Mouse (Mus musculus) bone marrow, adult 2 months (tissue): ENCODE data around the gene Fam160a1. TPM values are rescaled to one million over a fixed set of nuclear protein-coding genes. Genes with fewer than 3 reads are reported as not detected.

ENCODE experiments used
- H3K27ac ChIP-seq: fragments of 200-500 bp; 2 replicates; pipeline ENCODE4 v1.5.1; 2012; ENCODE audit warnings: low read depth, mild to moderate bottlenecking, control low read depth, inconsistent platforms, low read length; ENCODE audit not compliant: control insufficient read depth, poor library complexity, insufficient read depth
- H3K4me1 ChIP-seq: fragments of 200-500 bp; 2 replicates; pipeline ENCODE4 v1.6.1; 2011; ENCODE audit warnings: low read length; ENCODE audit not compliant: control insufficient read depth, insufficient read depth
- H3K4me3 ChIP-seq: fragments of 200-500 bp; replicated peaks from 2 replicates; pipeline ENCODE3; 2011; ENCODE audit warnings: mild to moderate bottlenecking, low read depth, low read length, control low read depth; ENCODE audit not compliant: control insufficient read depth
- CTCF ChIP-seq: fragments of 200-500 bp; IDR thresholded peaks from 2 replicates; pipeline ENCODE4 v1.5.1; 2011; ENCODE audit warnings: low read length, control low read depth; ENCODE audit not compliant: control insufficient read depth, insufficient read depth
- POLR2A ChIP-seq: fragments of 200-500 bp; IDR thresholded peaks from 2 replicates; pipeline ENCODE4 v1.6.1; 2011; ENCODE audit warnings: low read depth, mild to moderate bottlenecking, control low read depth, low read length, borderline replicate concordance; ENCODE audit not compliant: control insufficient read depth
- WGBS: fragments of 180-500 bp; shearing (Covaris S2); methylation state at CpG from one replicate; pipeline ENCODE4 v1.1.7; 2018; 5-methylcytosine and 5-hydroxymethylcytosine counted together
- polyA plus RNA-seq: library from polyadenylated mRNA; stranded (reverse); fragments of >200 nt; gene quantifications from 2 replicates; pipeline ENCODE4 v1.2.4, GENCODE M21; 2011; ENCODE audit warnings: low replicate concordance; ENCODE audit not compliant: missing spikeins, insufficient read depth, insufficient read length

Gene Fam160a1
- polyA plus RNA-seq, 1 experiment = not detected

GRCm38 (mm10) chr3:85636716-85637447, 180.2 kb downstream of the Fam160a1 start:
- TF ChIP-seq POLR2A (no peak), CTCF (no peak)
- Histone ChIP-seq H3K4me1 (no peaks in the 10 kb centered on the region), H3K27ac (no peak overlapping the region), H3K4me3 (no peak overlapping the region)
- 83% methylated on average over 5 of the region's 5 CpGs for WGBS

- Histone ChIP-seq H3K4me3 (no peak overlapping the region), H3K4me1 (no peaks in the 10 kb centered on the region), H3K27ac (no peak overlapping the region)
- TF ChIP-seq POLR2A (no peak), CTCF (no peak)
- 85% methylated on average over 2 of the region's 2 CpGs for WGBS
Observed at GRCm38 (mm10) chr3:85635591-85635990, 181.5 kb downstream of the Fam160a1 start.

- TF ChIP-seq CTCF (no peak), POLR2A (no peak)
- no peak overlapping the region for H3K4me3 ChIP-seq
- 39% methylated on average over 2 of the region's 2 CpGs for WGBS
Observed at GRCm38 (mm10) chr3:85635126-85635419, 182.0 kb downstream of the Fam160a1 start.

GRCm38 (mm10) chr3:85634389-85635125, 182.5 kb downstream of the Fam160a1 start:
- 88% methylated on average over 8 of the region's 8 CpGs for WGBS
- no peaks in the 10 kb centered on the region for H3K4me1 ChIP-seq
- H3K27ac ChIP-seq = no peak overlapping the region
- H3K4me3 ChIP-seq = no peak overlapping the region
- no peak for TF ChIP-seq POLR2A
- no peak for TF ChIP-seq CTCF

More at GRCm38 (mm10) chr3:85635126-85635419, 182.0 kb downstream of the Fam160a1 start:
- H3K27ac ChIP-seq = no peak overlapping the region
- no peaks in the 10 kb centered on the region for H3K4me1 ChIP-seq

- TF ChIP-seq CTCF (no peak), POLR2A (no peak)
- 85% methylated on average over 2 of the region's 2 CpGs for WGBS
- Histone ChIP-seq H3K27ac (no peak overlapping the region), H3K4me3 (no peak overlapping the region), H3K4me1 (no peaks in the 10 kb centered on the region)
Observed at GRCm38 (mm10) chr3:85633733-85634132, 183.4 kb downstream of the Fam160a1 start.

GRCm38 (mm10) chr3:85629895-85630510, 187.1 kb downstream of the Fam160a1 start:
- no peak overlapping the region for H3K27ac ChIP-seq
- 81% methylated on average over 4 of the region's 4 CpGs for WGBS
- no peaks in the 10 kb centered on the region for H3K4me1 ChIP-seq
- TF ChIP-seq CTCF (no peak), POLR2A (no peak)
- H3K4me3 ChIP-seq = no peak overlapping the region

- Histone ChIP-seq H3K4me3 (no peak overlapping the region), H3K27ac (no peak overlapping the region), H3K4me1 (no peaks in the 10 kb centered on the region)
- 88% methylated on average over 1 of the region's 1 CpGs for WGBS
- TF ChIP-seq POLR2A (no peak), CTCF (no peak)
Observed at GRCm38 (mm10) chr3:85619751-85620150, 197.3 kb downstream of the Fam160a1 start.

GRCm38 (mm10) chr3:85619345-85619744, 197.7 kb downstream of the Fam160a1 start:
- TF ChIP-seq POLR2A = no peak
- no peak for TF ChIP-seq CTCF
- WGBS = 81% methylated on average over 5 of the region's 5 CpGs
- H3K27ac ChIP-seq = no peak overlapping the region
- no peaks in the 10 kb centered on the region for H3K4me1 ChIP-seq
- H3K4me3 ChIP-seq = no peak overlapping the region
